Mouse (Mus musculus) left cerebral cortex, adult 2 months (tissue): ENCODE measurements around the gene Gphn. TPM values are rescaled to one million over a fixed set of nuclear protein-coding genes. Genes with fewer than 3 reads are reported as not detected.

Experiments used
- DNase-seq, 2 experiments: peaks; one replicate each; pipeline ENCODE4 v3.0.0; 2021 to 2022; ENCODE audit warnings: low spot score in 2 of 2, mixed read lengths in 1 of 2; ENCODE audit errors: extremely low spot score in 1 of 2
- H3K27ac ChIP-seq: fragments of 200-600 bp; 2 replicates; pipeline ENCODE4 v1.8.1; 2022
- H3K4me3 ChIP-seq: fragments of 200-600 bp; 2 replicates; pipeline ENCODE4 v1.8.1; 2022
- CTCF ChIP-seq: fragments of 200-600 bp; IDR thresholded peaks from 2 replicates; pipeline ENCODE4 v1.8.1; 2022; ENCODE audit warnings: antibody characterized with exemption, mild to moderate bottlenecking, moderate library complexity
- intact Hi-C: fragments of 180-260 bp; cut with DNase I; formaldehyde crosslinking; loops from one replicate; pipeline ENCODE4 v1.15.1; 2025
- total RNA-seq, 2 experiments: library from RNA; stranded (reverse); gene quantifications; 2 replicates each; pipeline ENCODE4 v1.2.3; 2021

Gene Gphn
- total RNA-seq, 2 experiments from 2014 or later, result 59.3 to 62.1 TPM

DNA sequence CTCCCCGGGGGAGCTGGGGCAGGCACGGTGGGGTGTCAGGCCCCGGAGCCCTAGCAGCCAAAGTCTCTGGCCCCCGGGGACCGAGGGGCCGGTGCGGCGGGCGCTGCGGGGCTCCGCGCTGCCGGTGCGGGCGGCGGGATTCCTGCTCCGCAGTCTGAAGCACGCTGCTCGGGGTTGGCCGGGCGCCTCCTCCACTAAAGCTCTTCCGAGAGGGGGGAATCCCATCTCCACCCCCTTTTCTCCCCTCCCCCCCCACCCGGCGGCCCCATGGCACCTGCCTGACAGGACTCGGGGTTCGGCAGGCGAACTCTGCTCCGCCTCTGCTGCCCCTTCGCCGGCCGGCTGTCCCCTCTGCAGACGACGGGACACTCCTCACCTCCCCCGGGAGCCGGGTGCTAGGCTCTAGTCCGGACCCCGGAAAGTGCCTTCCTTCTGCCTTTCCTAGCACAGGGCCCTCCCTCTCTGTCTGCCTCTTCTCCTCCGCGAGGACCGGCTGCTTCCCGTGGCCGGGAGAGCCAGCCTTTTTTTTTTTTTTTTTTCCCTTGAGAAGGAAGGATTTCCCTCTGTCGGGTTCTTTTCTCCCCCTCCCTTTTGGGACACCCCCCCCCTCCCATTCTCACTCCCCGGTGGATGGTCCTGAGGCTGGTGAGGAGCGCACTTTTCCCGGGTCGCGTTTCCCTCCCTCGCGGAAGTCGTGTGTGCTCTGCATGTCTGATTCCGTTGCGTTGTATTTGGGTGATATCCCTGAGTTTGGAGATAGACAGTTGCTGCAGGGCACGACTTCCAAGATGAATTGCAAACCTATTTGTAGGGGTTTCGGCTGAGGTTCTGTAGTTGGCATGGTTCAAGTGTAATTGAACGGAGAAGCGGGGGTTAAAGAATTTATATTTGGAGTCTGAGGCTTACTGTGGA is 1.1 kb downstream of the Gphn start:
- DNase-seq, result peak; percentile 37 to 38
- Histone ChIP-seq H3K4me3 (peak overlapping the region; percentile 95), H3K27ac (peak overlapping the region; percentile 98)
- intact Hi-C loops, result loop anchor here (2.0 to 10.0 kb wide), 5 partner anchors 22 to 990 kb away; partner anchors contain the start of genes Atp6v1d, Eif2s1, Fut8 and Mpp5
- TF ChIP-seq CTCF, result no peak

DNA sequence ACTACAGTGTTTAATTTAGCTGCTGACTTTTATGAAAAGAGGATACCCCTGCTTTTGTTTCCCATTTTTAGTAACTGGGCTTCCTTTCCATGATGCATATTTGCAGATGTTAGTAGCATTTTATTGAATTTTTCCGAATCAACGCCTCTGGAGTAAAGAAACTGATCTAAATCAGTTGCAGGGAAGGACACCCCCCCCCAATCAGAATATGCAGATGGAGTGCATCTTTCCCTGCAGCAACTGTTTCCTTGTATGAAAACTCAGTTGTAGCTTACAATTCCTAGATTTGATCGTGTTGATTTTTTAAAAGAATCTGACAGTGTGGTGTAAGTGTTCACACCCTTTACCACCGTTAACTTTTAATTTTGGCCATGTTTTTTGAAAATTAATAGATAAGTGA is 2.0 kb downstream of the Gphn start:
- DNase-seq, result no peak
- intact Hi-C loops, result loop anchor here (5.0 to 10.0 kb wide), 3 partner anchors 57 to 991 kb away; partner anchors contain the start of genes Atp6v1d, Eif2s1 and Fut8
- H3K4me3 ChIP-seq, result peak overlapping the region; percentile 95
- no peak for TF ChIP-seq CTCF
- H3K27ac ChIP-seq, result no peak overlapping the region

DNA sequence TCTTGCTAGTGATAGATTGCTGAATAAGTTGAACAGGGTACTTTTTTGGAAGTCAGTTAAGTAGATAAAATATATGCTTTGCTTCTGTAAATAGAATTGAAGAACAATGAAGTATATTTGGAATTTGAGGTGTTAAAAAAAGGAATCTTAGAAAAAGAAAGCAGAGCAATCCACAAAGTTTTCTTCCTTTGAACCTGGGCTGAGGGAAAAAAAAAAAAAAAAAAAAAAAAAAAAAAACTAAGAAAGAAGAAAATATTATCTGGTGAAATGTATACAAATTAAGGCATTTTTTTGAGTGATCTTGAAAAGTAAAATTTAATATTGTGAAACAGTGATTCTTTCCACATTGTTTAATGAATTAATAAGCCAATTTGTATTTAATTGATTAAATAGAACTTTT is 6.4 kb downstream of the Gphn start:
- no peak for TF ChIP-seq CTCF
- Histone ChIP-seq H3K4me3 (no peak overlapping the region), H3K27ac (no peak overlapping the region)
- DNase-seq, result no peak
- intact Hi-C loops, result no loop called here

DNA sequence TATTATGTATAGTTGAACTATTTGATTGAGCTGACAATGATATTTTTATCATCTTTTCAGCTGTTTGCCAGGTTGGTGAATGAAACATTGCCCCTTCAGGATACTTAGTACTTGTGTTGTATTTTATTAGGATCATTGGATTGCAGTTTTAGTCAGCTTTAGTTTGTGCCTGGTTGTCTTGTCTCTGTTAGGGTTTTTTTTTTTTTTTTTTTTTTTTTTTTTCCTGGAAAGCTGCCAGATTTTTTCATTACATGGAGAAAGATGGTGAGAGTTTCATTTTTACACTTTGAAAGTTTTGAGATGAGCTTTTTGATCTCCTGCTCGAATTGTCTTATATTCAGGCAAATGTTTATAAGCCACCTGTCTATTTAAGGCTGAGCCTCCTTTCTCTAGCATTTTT is 22.2 kb downstream of the Gphn start:
- Histone ChIP-seq H3K27ac (peak overlapping the region; percentile 78), H3K4me3 (no peak overlapping the region)
- DNase-seq, result no peak
- no peak for TF ChIP-seq CTCF
- intact Hi-C loops, result loop anchor here (2.0 kb wide), 1 partner anchor 22 kb away; the partner anchor contains the start of gene Gphn

DNA sequence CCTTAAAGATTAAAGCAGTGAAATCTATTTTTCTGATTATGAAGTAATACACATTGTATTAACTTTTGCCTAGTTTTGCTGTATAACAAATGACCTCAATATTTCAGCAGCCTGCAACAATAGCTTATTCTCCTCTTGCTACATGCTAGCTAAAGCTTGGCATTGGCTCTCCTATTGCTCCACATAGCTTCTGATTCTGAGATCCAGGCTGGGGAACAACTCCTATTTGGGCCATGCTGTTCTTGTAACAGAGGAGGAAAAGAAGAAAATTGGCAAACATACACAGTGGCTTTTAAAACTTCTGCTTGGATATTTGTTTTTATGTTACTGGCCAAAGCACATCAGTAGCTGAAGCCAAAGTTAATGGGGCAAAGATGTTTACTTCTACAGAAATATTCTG is 23.0 kb downstream of the Gphn start:
- peak overlapping the region; percentile 78 for H3K27ac ChIP-seq
- TF ChIP-seq CTCF, result no peak
- H3K4me3 ChIP-seq, result no peak overlapping the region
- intact Hi-C loops, result loop anchor here (2.0 kb wide), 1 partner anchor 22 kb away; the partner anchor contains the start of gene Gphn
- DNase-seq, result no peak

GRCm38 (mm10) chr12:78277386-78277785 is 51.2 kb downstream of the Gphn start:
- TF ChIP-seq CTCF, result peak; percentile 1; the same call in 1 of the 2 replicates
- Histone ChIP-seq H3K4me3 (no peak overlapping the region), H3K27ac (no peak overlapping the region)
- no peak for DNase-seq
- intact Hi-C loops, result no loop called here

- no peak overlapping the region for H3K27ac ChIP-seq
- intact Hi-C loops, result no loop called here
- DNase-seq, result no peak
- no peak overlapping the region for H3K4me3 ChIP-seq
- no peak for TF ChIP-seq CTCF
Measured at GRCm38 (mm10) chr12:78290384-78290783, 64.2 kb downstream of the Gphn start.

DNA sequence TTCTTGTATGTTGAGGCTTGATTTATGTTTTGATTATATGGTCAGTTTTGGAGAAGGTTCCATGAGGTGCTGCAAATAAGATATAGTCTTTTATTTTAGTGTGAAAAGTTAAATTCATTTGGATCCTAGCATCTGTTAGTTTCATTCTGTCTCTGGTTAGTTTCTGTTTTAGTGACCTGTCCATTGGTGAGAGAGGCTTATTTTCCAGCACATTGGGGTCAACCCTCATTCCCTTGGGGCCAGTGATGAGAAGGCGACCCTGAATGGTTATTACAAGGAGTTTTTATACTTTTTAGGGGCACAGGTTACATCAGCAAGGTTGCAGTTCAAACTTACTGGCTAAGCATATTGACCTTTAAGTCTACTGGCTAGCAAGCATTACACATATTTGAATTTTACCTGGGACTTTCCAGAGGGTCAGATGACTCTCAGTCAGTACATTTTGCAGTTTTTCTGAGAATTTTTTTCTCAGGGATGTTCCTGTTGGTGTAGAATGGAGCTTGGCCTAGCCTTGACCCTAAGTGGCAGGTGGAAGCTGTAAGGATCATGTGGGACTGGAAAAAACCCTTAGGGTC is 72.7 kb downstream of the Gphn start:
- no peak for TF ChIP-seq CTCF
- DNase-seq, result no peak
- intact Hi-C loops, result no loop called here
- Histone ChIP-seq H3K4me3 (no peak overlapping the region), H3K27ac (no peak overlapping the region)

DNA sequence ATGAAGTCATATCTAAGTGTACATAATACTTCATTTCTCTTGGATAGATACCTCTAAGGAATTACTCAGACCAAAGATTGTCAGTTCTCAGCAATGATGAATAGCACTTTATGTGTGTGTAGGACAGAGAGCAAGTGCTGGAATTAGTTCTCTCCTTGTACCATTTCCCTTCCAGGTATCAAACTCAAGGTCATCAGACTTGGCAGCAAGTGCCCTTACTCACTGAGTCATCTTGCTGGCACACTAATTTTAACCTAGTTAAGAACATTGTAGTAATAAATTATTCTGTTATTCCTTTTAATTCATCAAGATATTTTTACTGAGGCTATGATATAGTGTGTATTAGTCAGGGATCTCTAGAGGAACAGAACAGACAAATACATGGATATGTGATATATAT is 88.9 kb downstream of the Gphn start:
- intact Hi-C loops, result no loop called here

DNA sequence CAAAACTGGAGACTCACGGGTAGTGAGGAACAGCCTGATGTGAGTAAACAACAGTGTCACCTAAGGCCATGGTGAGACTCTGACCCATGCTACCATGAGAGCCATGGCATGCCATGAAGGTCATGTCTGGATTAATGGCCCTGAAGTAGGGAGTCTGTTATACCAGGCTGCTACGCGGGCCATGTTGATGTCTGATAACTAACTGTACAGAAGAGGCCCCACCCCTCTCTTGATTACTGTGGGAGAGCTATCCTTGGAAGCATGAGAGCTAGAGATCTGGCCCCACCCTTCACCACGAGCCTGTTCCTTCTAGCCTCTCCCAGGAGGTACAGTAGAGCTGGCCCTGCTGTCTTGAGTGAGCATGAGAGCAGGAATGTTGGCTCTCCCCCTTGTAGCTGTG is 101.8 kb downstream of the Gphn start:
- DNase-seq, result no peak
- no peak for TF ChIP-seq CTCF
- Histone ChIP-seq H3K4me3 (no peak overlapping the region), H3K27ac (no peak overlapping the region)
- intact Hi-C loops, result no loop called here

More for the DNA sequence above, 88.9 kb downstream of the Gphn start:
- Histone ChIP-seq H3K27ac (no peak overlapping the region), H3K4me3 (no peak overlapping the region)
- TF ChIP-seq CTCF, result no peak
- no peak for DNase-seq

- Histone ChIP-seq H3K27ac (no peak overlapping the region), H3K4me3 (no peak overlapping the region)
- TF ChIP-seq CTCF, result peak; percentile 73
- peak; percentile 55 to 61 for DNase-seq
- intact Hi-C loops, result no loop called here
Measured at GRCm38 (mm10) chr12:78332107-78332506, 105.9 kb downstream of the Gphn start.

- TF ChIP-seq CTCF, result no peak
- Histone ChIP-seq H3K27ac (no peak overlapping the region), H3K4me3 (no peak overlapping the region)
- no peak for DNase-seq
- intact Hi-C loops, result no loop called here
Measured at GRCm38 (mm10) chr12:78356472-78356871, 130.3 kb downstream of the Gphn start.
